Mouse (Mus musculus): ENCODE measurements around the gene Grk3.

Gene Grk3

DNA sequence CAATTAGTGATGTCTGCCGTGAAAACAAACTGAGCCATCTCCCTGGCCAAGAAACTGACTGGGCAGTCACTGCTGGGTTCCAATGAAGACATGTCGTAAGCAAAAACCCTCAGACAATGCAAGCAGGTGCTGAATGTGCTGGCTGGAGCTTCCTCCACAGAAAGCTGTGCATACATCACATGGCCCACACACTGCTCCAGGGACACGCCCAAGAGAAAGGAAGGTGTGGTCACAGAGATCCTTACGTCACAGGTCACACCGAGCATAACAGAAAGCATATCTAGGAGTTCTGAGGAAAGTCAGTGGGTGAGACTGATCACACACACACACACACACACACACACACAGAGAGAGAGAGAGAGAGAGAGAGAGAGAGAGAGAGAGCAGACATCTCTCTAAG, 147.0 kb downstream of the Grk3 start:
- no peak for DNase-seq (ENCODE audit: low read depth, low spot score)

DNA sequence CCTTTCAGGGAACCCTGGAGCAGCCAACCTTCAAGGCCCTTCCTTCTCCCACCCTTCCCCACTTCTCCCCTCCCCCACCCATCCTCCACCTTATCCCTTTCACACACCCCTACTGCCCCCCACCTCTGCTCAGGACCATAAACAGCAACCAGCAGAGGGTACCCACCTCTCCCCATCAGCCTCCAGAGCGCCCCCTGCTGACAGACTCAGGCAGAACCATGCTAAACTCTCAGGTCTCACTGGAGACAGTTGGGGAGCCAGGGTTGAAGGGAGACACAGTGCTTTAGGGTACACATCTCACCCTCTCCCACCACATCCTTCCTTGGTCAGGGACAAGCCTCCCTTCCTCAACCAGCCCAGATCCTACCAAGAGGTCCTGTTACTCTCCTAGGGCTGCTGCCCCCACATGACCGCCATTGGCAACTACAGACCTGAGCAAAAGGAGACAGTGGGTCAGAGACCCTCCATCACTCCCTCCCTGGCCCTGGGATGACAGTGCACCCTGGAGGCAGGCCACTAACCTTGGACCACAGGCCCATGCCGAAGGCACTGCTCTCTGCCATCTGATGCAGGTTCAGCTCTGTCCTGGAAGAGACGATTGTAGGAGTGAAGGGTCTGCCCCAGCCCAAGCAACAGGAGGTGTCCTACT, 150.7 kb downstream of the Grk3 start:
- DNase-seq (ENCODE audit: low read depth, low spot score) = no peak

Measured in telencephalon, adult 2 months (tissue).